In the genomic region with DNA sequence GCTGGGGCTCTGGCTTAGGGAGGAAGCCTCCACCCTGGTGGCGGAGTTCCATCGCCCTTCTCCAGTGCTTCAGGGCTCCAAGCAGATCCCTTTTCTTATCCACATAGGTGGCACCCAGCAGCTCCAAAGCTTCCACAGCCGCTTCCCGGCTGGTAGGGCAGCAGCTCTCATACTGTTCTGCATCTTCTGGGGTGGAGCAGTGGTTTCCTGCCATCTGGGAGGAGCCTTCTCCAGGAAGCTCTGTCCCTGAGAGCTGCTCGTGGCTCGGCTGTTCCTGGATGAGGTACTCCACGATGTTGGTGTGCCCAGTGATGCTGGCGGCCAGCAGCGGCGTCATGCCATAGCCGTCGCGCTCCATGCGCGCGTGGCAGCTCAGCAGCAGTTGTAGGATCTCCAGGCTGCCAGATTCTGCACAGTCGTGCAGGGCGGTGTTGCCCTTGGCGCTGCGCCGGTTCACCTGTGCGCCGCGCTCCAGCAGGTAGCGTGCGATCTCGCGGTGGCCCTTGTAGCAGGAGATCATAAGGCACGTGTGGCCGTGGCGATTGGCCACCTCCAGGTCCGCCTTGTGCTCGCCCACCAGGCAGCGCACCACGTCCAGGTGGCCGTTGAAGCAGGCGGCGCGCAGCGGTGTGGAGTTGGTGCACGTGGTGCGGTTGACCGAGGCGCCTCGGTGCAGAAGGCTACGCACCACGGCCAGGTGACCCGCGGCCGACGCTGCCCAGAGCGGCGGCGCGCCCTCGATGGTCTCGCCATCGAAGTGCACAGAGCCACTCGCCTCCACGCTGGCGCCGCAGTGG, we compare ENCODE assay signal across 9 mouse cellular contexts. TPM values are rescaled to one million over a fixed set of nuclear protein-coding genes. Genes with fewer than 3 reads are reported as not detected.
DNase-seq lines count a peak whose midpoint lies in the region; ATAC-seq and TF ChIP-seq lines count a peak whose summit lies in the region.
"Not testable (repeated sequence)": the region's sequence is repeated elsewhere in the genome, so short reads cannot be mapped to it uniquely, and the experiment has no call there.
"Had no signal": no experiment of that assay in that cellular context is flagged by ENCODE, and none has a peak within 500 bp of the region (broad histone marks: within the 10 kb centered on the region; RNA-seq: fewer than 3 reads in every experiment).

No protein-coding gene starts in this region.

- peak overlapping the region; percentile 39 for H3K4me2 ChIP-seq in hindbrain, embryonic 15.5 days
- peak overlapping the region; percentile 56 for H3K4me2 ChIP-seq in lung, embryonic 15.5 days
- 0 out of 2 replicates have a peak overlapping the region, but pooled peaks have one; percentile 14 for H3K4me2 ChIP-seq in midbrain, embryonic 16.5 days (ENCODE audit: low read length)
- peak overlapping the region; percentile 45 for H3K4me2 ChIP-seq in stomach, postnatal 0 days (replicated peaks; ENCODE audit: low read depth)

- H3K36me3 ChIP-seq in hindbrain, embryonic 15.5 days; limb, embryonic 10.5 days; lung, embryonic 15.5 days; midbrain, embryonic 16.5 days (ENCODE audit: control insufficient read depth, insufficient read depth, low read length); stomach, postnatal 0 days (ENCODE audit: control insufficient read depth, insufficient read depth, low read length): not testable (repeated sequence)

- H3K27ac ChIP-seq in hindbrain, embryonic 15.5 days (replicated peaks); limb, embryonic 10.5 days; lung, embryonic 15.5 days; midbrain, embryonic 16.5 days (ENCODE audit: low read length); stomach, postnatal 0 days (replicated peaks): not testable (repeated sequence)

- TF ChIP-seq CTCF in stomach, postnatal 0 days (IDR thresholded peaks at IDR 0.05; ENCODE audit: low read depth) = not testable (repeated sequence)

- WGBS in hindbrain, embryonic 15.5 days = 19% methylated on average over 58 of the region's 62 CpGs
- WGBS in limb, embryonic 10.5 days = 19% methylated on average over 62 of the region's 62 CpGs
- WGBS in lung, embryonic 15.5 days = 10% methylated on average over 62 of the region's 62 CpGs
- WGBS in midbrain, embryonic 16.5 days = 26% methylated on average over 56 of the region's 62 CpGs
- 13% methylated on average over 51 of the region's 62 CpGs for WGBS in stomach, postnatal 0 days

- not testable (repeated sequence) for TF ChIP-seq EP300 in stomach, postnatal 0 days (optimal IDR thresholded peaks at IDR 0.05)

- not testable (repeated sequence) for H3K4me3 ChIP-seq in hindbrain, embryonic 15.5 days; midbrain, embryonic 16.5 days (ENCODE audit: low read depth, low read length)
- peak overlapping the region; percentile 34 for H3K4me3 ChIP-seq in limb, embryonic 10.5 days
- peak overlapping the region; percentile 30 for H3K4me3 ChIP-seq in lung, embryonic 15.5 days
- H3K4me3 ChIP-seq in stomach, postnatal 0 days (ENCODE audit: low read depth, low read length) = peak overlapping the region; percentile 15; the same call in 1 of the 2 replicates

- not testable (repeated sequence) for H3K4me1 ChIP-seq in hindbrain, embryonic 15.5 days (replicated peaks); limb, embryonic 10.5 days; midbrain, embryonic 16.5 days (ENCODE audit: control insufficient read depth, insufficient read depth, low read length); stomach, postnatal 0 days (replicated peaks; ENCODE audit: control insufficient read depth, insufficient read depth)
- peaks cover 12% of the 10 kb centered on the region; the same call in 1 of the 2 replicates for H3K4me1 ChIP-seq in lung, embryonic 15.5 days

- not testable (repeated sequence) for H3K9me3 ChIP-seq in hindbrain, embryonic 15.5 days; limb, embryonic 10.5 days (replicated peaks); lung, embryonic 15.5 days; midbrain, embryonic 16.5 days (replicated peaks; ENCODE audit: control insufficient read depth, low read length, poor library complexity, severe bottlenecking); stomach, postnatal 0 days (ENCODE audit: control insufficient read depth, low read length)

- DNase-seq in WW6 (ENCODE audit: low read depth, low spot score) = peak; percentile 43
- peak; percentile 91 for DNase-seq in heart, adult 11 months
- peak; percentile 42 for DNase-seq in limb, embryonic 10.5 days (ENCODE audit: low spot score)
- DNase-seq in stomach, postnatal 0 days (ENCODE audit: low spot score) = peak; percentile 19

- 0 out of 2 replicates have a peak, but pooled peaks have one; percentile 21 for ATAC-seq in erythroid progenitor cell, adult 5-6 weeks (replicated peaks; ENCODE audit: low FRiP score, poor library complexity, severe bottlenecking)
- ATAC-seq in hindbrain, embryonic 15.5 days (ENCODE audit: low FRiP score, low read depth) = peak; percentile 31; the same call in 1 of the 2 replicates
- peak; percentile 67; the same call in 1 of the 2 replicates for ATAC-seq in lung, embryonic 15.5 days (ENCODE audit: borderline replicate concordance, extremely low read depth, low FRiP score, low TSS enrichment)
- peak; percentile 30 for ATAC-seq in midbrain, embryonic 16.5 days
- ATAC-seq in stomach, postnatal 0 days (ENCODE audit: low FRiP score, low TSS enrichment) = peak; percentile 74

- H3K9ac ChIP-seq in hindbrain, embryonic 15.5 days; lung, embryonic 15.5 days; midbrain, embryonic 16.5 days (ENCODE audit: low read depth, low read length); stomach, postnatal 0 days (ENCODE audit: low read length): not testable (repeated sequence)

- H3K27me3 ChIP-seq in hindbrain, embryonic 15.5 days; midbrain, embryonic 16.5 days (ENCODE audit: control insufficient read depth, insufficient read depth, low read depth, low read length); stomach, postnatal 0 days (ENCODE audit: control insufficient read depth, insufficient read depth, low read length): not testable (repeated sequence)
- H3K27me3 ChIP-seq in limb, embryonic 10.5 days (ENCODE audit: low read depth, poor library complexity, severe bottlenecking) = peaks cover 43% of the 10 kb centered on the region
- H3K27me3 ChIP-seq in lung, embryonic 15.5 days = peaks cover 11% of the 10 kb centered on the region

RNA-seq across cellular contexts. Expression of gene 4931440F15Rik, which starts 0.8 kb away (rescaled TPM):
- not detected in 2 replicates for total RNA-seq in erythroid progenitor cell, adult 5-6 weeks (2015; ENCODE audit: low replicate concordance)
- not detected in 2 replicates for total RNA-seq in erythroid progenitor cell, adult 5-6 weeks (2017; ENCODE audit: low replicate concordance)
- 0.60 and 0.77 TPM in 2 replicates for polyA plus RNA-seq in hindbrain, embryonic 15.5 days (2015; fragmentation: Nextera tagmentation; extraction: Ambion mirVana)
- polyA plus RNA-seq in limb, embryonic 10.5 days (2016; fragmentation: Nextera tagmentation; extraction: Ambion mirVana) = 0.04 and 0.10 TPM in 2 replicates
- polyA plus RNA-seq in lung, embryonic 15.5 days (2015; fragmentation: Nextera tagmentation; extraction: Ambion mirVana) = 0.11 and 0.14 TPM in 2 replicates
- polyA plus RNA-seq in midbrain, embryonic 16.5 days (2015; fragmentation: Nextera tagmentation; extraction: Ambion mirVana) = 0.83 TPM in 2 replicates
- polyA plus RNA-seq in stomach, postnatal 0 days (2015; fragmentation: Nextera tagmentation; extraction: Ambion mirVana) = 0.08 TPM in 2 replicates
- polyA plus RNA-seq: C2C12 had no signal

Comparison
In these comparisons a context has a peak if more than half of its experiments do, and no peak if none do; other contexts are left out.
1. DNase-seq: peak in every context shown above with its lines; median percentile 91 in heart, adult 11 months; 43 in WW6; 42 in limb, embryonic 10.5 days; 19 in stomach, postnatal 0 days.
2. ATAC-seq: peak in every context shown above with its lines; median percentile 74 in stomach, postnatal 0 days; 67 in lung, embryonic 15.5 days; 31 in hindbrain, embryonic 15.5 days; 30 in midbrain, embryonic 16.5 days; 21 in erythroid progenitor cell, adult 5-6 weeks.